Mouse (Mus musculus) testis, adult 2 months (tissue): ENCODE data around the gene Nat10.

ENCODE experiments used
- CTCF ChIP-seq: fragments of 200-500 bp; IDR thresholded peaks from 2 replicates; pipeline ENCODE4 v1.5.1; 2012; ENCODE audit warnings: low read depth, mild to moderate bottlenecking, inconsistent platforms, low read length, moderate library complexity; ENCODE audit not compliant: control insufficient read depth, insufficient read depth, insufficient replicate concordance
- POLR2A ChIP-seq: fragments of 200-500 bp; IDR thresholded peaks from 2 replicates; pipeline ENCODE4 v1.6.1; 2012; ENCODE audit warnings: low read depth, mild to moderate bottlenecking, inconsistent platforms, low read length, moderate library complexity; ENCODE audit not compliant: control insufficient read depth

DNA sequence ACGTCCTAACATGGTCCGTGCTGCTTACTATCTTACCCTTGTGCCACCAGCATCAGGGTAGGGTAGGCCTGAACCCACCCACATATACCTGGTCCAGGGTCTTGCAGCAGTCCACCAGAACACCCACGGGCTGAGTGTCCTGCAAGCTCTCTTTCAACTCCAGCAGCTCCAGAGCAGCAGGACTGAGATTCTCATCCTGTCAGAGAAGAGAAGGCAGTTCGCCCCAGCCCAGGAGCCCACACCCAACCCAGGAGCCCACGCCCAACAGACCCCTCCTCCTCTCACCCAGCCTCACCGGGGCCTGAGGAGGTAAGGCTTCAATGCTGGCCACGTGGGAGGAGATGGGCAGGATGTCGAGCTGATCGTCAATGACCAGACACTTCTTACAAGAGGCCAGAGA lies 13.2 kb downstream of the Nat10 start:
- no peak for TF ChIP-seq CTCF
- no peak for TF ChIP-seq POLR2A
